In genomic region chr7:144931778-144932177, GRCm38 (mm10) we compare ENCODE assay signal across 9 mouse cellular contexts. TPM values are rescaled to one million over a fixed set of nuclear protein-coding genes. Genes with fewer than 3 reads are reported as not detected.
DNase-seq lines count a peak whose midpoint lies in the region; ATAC-seq and TF ChIP-seq lines count a peak whose summit lies in the region.
"Had no signal": no experiment of that assay in that cellular context is flagged by ENCODE, and none has a peak within 500 bp of the region (broad histone marks: within the 10 kb centered on the region; RNA-seq: fewer than 3 reads in every experiment).

No protein-coding gene starts in this region.

- peaks cover 2% of the 10 kb centered on the region; the same call in 1 of the 2 replicates for H3K4me1 ChIP-seq in liver, embryonic 11.5 days (replicated peaks; ENCODE audit: control insufficient read depth, insufficient read depth, low read length)
- 0 out of 4 replicates have a peak, but pooled peaks cover 0 to 1% of the 10 kb centered on the region in 2 experiments for H3K4me1 ChIP-seq in liver, embryonic 14.5 days (replicated peaks; ENCODE audit: control insufficient read depth in 2 of 2, insufficient read depth in 2 of 2, low read length in 1 of 2)

- TF ChIP-seq EP300 in liver, embryonic 14.5 days (IDR thresholded peaks at IDR 0.05; ENCODE audit: low read depth), result no peak

- peaks cover 10% of the 10 kb centered on the region; the same call in 1 of the 2 replicates for H3K36me3 ChIP-seq in liver, embryonic 11.5 days (ENCODE audit: control insufficient read depth, insufficient read depth, low read length)
- no peaks in the 10 kb centered on the region for H3K36me3 ChIP-seq in liver, embryonic 14.5 days (replicated peaks; ENCODE audit: control insufficient read depth, insufficient read depth, low read depth)
- H3K36me3 ChIP-seq: hindbrain, embryonic 15.5 days had no signal

- no peaks in the 10 kb centered on the region for H3K27me3 ChIP-seq in liver, embryonic 11.5 days (replicated peaks; ENCODE audit: control insufficient read depth, insufficient read depth, low read length)
- no peaks in the 10 kb centered on the region for H3K27me3 ChIP-seq in liver, embryonic 14.5 days (ENCODE audit: control insufficient read depth, insufficient read depth, low read length)
- H3K27me3 ChIP-seq: hindbrain, embryonic 15.5 days had no signal

- TF ChIP-seq CTCF in liver, embryonic 14.5 days (IDR thresholded peaks at IDR 0.05; ENCODE audit: low read depth), result peak; percentile 63

- DNase-seq in adrenal gland, postnatal 14 days, result peak; percentile 38
- DNase-seq in adrenal gland, postnatal 36 days, result no peak
- peak; percentile 43 for DNase-seq in liver
- DNase-seq in liver, embryonic 11.5 days (ENCODE audit: low spot score), result no peak
- DNase-seq in liver, embryonic 14.5 days (ENCODE audit: low read depth in 3 of 3, low spot score in 3 of 3), result no peak
- no peak for DNase-seq in layer of hippocampus, adult 18-20 months (ENCODE audit: low spot score in 2 of 2)
- no peak for DNase-seq in layer of hippocampus, postnatal 36 days

- no peak overlapping the region for H3K4me3 ChIP-seq in liver, embryonic 11.5 days (ENCODE audit: low read depth, low read length)
- no peak overlapping the region for H3K4me3 ChIP-seq in liver, embryonic 14.5 days (ENCODE audit: insufficient read depth in 1 of 2, low read depth in 2 of 2, low read length in 2 of 2)
- H3K4me3 ChIP-seq: hindbrain, embryonic 15.5 days had no signal

- WGBS in liver, embryonic 11.5 days, result 26% methylated on average over 3 of the region's 3 CpGs
- 15% methylated on average over 3 of the region's 3 CpGs for WGBS in liver, embryonic 14.5 days (ENCODE audit: insufficient replicate concordance)

- no peaks in the 10 kb centered on the region for H3K9me3 ChIP-seq in liver, embryonic 11.5 days (ENCODE audit: control insufficient read depth, low read length)
- H3K9me3 ChIP-seq in liver, embryonic 14.5 days (ENCODE audit: control insufficient read depth, low read length), result no peaks in the 10 kb centered on the region
- H3K9me3 ChIP-seq: hindbrain, embryonic 15.5 days had no signal

- no peak overlapping the region for H3K4me2 ChIP-seq in liver, embryonic 11.5 days
- no peak overlapping the region for H3K4me2 ChIP-seq in liver, embryonic 14.5 days (ENCODE audit: low read depth)
- H3K4me2 ChIP-seq: hindbrain, embryonic 15.5 days had no signal

- no peak overlapping the region for H3K9ac ChIP-seq in liver, embryonic 11.5 days (ENCODE audit: low read depth, low read length)
- no peak overlapping the region for H3K9ac ChIP-seq in liver, embryonic 14.5 days (replicated peaks)
- H3K9ac ChIP-seq: hindbrain, embryonic 15.5 days had no signal

- ATAC-seq in liver, embryonic 11.5 days (replicated peaks; ENCODE audit: low FRiP score), result no peak
- 0 out of 2 replicates have a peak, but pooled peaks have one; percentile 23 for ATAC-seq in common myeloid progenitor, adult 5-6 weeks (replicated peaks; ENCODE audit: low read depth, poor library complexity, severe bottlenecking)
- no peak for ATAC-seq in liver, embryonic 14.5 days (ENCODE audit: insufficient read depth)

- no peak overlapping the region for H3K27ac ChIP-seq in liver, embryonic 11.5 days (ENCODE audit: low read depth, low read length)
- H3K27ac ChIP-seq in liver, embryonic 14.5 days, result no peak overlapping the region
- H3K27ac ChIP-seq: hindbrain, embryonic 15.5 days had no signal

RNA-seq across cellular contexts. Expression of gene Ccnd1, which starts 7.9 kb away (rescaled TPM):
- total RNA-seq in adrenal gland, postnatal 14 days (2021), result 95.5 and 104 TPM in 2 replicates
- 100 to 1,000 TPM; 121 to 178 TPM for total RNA-seq in adrenal gland, postnatal 36 days (2021)
- polyA plus RNA-seq in liver, embryonic 11.5 days (2014; fragmentation: Nextera tagmentation; extraction: Ambion mirVana), result 60.5 and 69.2 TPM in 2 replicates
- 15.9 and 18.0 TPM in 2 replicates for total RNA-seq in common myeloid progenitor, adult 5-6 weeks (2017)
- 14.6 and 16.7 TPM in 2 replicates for polyA plus RNA-seq in liver, embryonic 14.5 days (2012; rRNA removed)
- polyA plus RNA-seq in liver, embryonic 14.5 days (2014; fragmentation: Nextera tagmentation; extraction: Ambion mirVana), result 25.4 and 27.7 TPM in 2 replicates
- 10 to 100 TPM; 56.0 to 59.6 TPM for total RNA-seq in layer of hippocampus, adult 18-20 months (2021)
- total RNA-seq in layer of hippocampus, postnatal 36 days (2021), result 10 to 100 TPM; 50.8 to 53.9 TPM

RNA-seq across cellular contexts. Expression of gene LTO1, which starts 16.9 kb away (rescaled TPM):
- total RNA-seq in adrenal gland, postnatal 14 days (2021), result 24.1 and 33.2 TPM in 2 replicates
- total RNA-seq in adrenal gland, postnatal 36 days (2021), result 10 to 100 TPM; 20.5 to 24.1 TPM
- 16.2 and 20.9 TPM in 2 replicates for polyA plus RNA-seq in liver, embryonic 11.5 days (2014; fragmentation: Nextera tagmentation; extraction: Ambion mirVana)
- total RNA-seq in common myeloid progenitor, adult 5-6 weeks (2017), result 42.8 and 51.7 TPM in 2 replicates
- polyA plus RNA-seq in liver, embryonic 14.5 days (2012; rRNA removed), result 6.9 and 11.7 TPM in 2 replicates
- 6.4 and 6.7 TPM in 2 replicates for polyA plus RNA-seq in liver, embryonic 14.5 days (2014; fragmentation: Nextera tagmentation; extraction: Ambion mirVana)
- 10 to 100 TPM; 25.6 to 27.2 TPM for total RNA-seq in layer of hippocampus, adult 18-20 months (2021)
- total RNA-seq in layer of hippocampus, postnatal 36 days (2021), result 10 to 100 TPM; 26.2 TPM

RNA-seq across cellular contexts. Expression of gene Fgf15, which starts 35.4 kb away (rescaled TPM):
- total RNA-seq in adrenal gland, postnatal 14 days (2021), result not detected in 2 replicates
- total RNA-seq in adrenal gland, postnatal 36 days (2021), result not detected
- 0.12 and 0.43 TPM in 2 replicates for polyA plus RNA-seq in liver, embryonic 11.5 days (2014; fragmentation: Nextera tagmentation; extraction: Ambion mirVana)
- total RNA-seq in common myeloid progenitor, adult 5-6 weeks (2017), result not detected in 2 replicates
- polyA plus RNA-seq in liver, embryonic 14.5 days (2012; rRNA removed), result 0.02 and 0.09 TPM in 2 replicates
- not detected in 2 replicates for polyA plus RNA-seq in liver, embryonic 14.5 days (2014; fragmentation: Nextera tagmentation; extraction: Ambion mirVana)
- total RNA-seq in layer of hippocampus, adult 18-20 months (2021), result not detected
- total RNA-seq in layer of hippocampus, postnatal 36 days (2021), result not detected

Comparison
In these comparisons a context has a peak if more than half of its experiments do, and no peak if none do; other contexts are left out.
1. DNase-seq: peak in adrenal gland, postnatal 14 days (single experiment) and liver (single experiment); none in adrenal gland, postnatal 36 days (0 of 2), liver, embryonic 11.5 days (single experiment), liver, embryonic 14.5 days (0 of 3), layer of hippocampus, adult 18-20 months (0 of 2) and layer of hippocampus, postnatal 36 days (0 of 2).